Mouse (Mus musculus) kidney, postnatal 14 days (tissue): ENCODE data around the gene Ccer2.
A peak's percentile ranks its signal among the peaks of the same experiment; 100 is the strongest.

Experiments used
- DNase-seq: peaks from one replicate; pipeline ENCODE4 v3.0.0; 2022; ENCODE audit warnings: mixed read lengths

Ccer2 gene

GRCm38 (mm10) chr7:28792391-28793185, 36.6 kb downstream of the Ccer2 start:
- no peak for DNase-seq

- peak; percentile 58 for DNase-seq
Measured at GRCm38 (mm10) chr7:28793834-28794233, 37.9 kb downstream of the Ccer2 start.

DNA sequence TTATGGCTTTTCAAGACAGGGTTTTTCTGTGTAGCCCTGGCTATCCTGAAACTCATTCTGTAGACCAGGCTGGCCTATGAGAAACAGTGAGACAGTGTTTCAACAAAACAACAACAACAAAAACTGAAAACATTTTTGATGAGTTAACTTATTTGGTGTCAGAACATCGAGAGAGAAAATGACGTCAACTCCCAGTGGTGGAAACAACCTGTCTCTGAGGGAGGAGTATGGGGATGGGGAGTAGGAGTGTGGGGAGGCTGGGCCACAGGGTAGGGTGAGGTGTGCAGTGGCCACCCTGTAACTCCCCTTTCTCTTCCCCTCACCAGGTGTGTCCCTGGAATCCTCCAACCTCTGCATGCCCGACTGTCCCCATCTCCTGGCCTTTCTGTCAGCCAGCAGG, 38.5 kb downstream of the Ccer2 start:
- no peak for DNase-seq

GRCm38 (mm10) chr7:28795832-28796231, 39.9 kb downstream of the Ccer2 start:
- peak; percentile 41 for DNase-seq

- peak; percentile 92 for DNase-seq
Measured at GRCm38 (mm10) chr7:28796562-28796975, 40.6 kb downstream of the Ccer2 start.

GRCm38 (mm10) chr7:28799994-28800393, 44.0 kb downstream of the Ccer2 start:
- DNase-seq = no peak

- DNase-seq = no peak
Measured at GRCm38 (mm10) chr7:28801451-28801850, 45.5 kb downstream of the Ccer2 start.

DNA sequence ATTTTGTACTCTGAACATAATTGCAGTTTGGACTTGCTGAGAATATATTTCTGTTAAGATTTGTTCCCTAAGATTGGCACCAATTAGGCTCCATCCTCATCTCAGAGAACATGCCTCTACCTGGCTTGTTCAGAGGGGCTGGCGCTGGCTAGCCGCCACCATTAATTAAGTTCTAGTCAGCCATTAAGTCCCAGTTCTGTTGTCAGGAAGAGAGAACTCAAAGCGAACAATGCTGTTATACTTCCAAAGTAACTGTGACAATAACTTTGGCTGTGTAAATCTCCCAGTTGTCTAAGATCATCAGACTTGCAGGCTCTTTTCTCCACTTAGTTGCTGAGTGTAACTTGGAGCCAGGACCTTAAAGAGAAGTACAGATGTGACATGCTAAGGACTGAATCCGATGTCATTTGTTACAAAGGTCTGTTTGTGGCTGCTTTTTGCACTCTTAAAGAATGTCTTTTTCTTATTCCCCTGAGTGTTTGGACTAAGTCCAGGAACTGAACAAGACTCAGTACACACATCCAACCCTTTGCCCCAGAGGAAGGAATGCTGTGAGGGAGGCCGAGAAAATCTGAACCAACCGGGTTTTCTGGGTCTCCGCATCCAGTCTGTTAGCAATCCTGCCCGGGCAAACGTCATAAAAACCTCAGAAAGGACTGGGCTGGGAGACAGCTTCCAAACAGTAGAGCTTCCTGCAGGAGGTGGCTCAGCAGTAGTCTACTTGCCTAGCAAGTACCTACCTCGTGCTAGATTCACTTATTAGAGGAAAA, 46.1 kb downstream of the Ccer2 start:
- peak; percentile 88 for DNase-seq

GRCm38 (mm10) chr7:28802846-28803588, 47.0 kb downstream of the Ccer2 start:
- DNase-seq = peak; percentile 89

DNA sequence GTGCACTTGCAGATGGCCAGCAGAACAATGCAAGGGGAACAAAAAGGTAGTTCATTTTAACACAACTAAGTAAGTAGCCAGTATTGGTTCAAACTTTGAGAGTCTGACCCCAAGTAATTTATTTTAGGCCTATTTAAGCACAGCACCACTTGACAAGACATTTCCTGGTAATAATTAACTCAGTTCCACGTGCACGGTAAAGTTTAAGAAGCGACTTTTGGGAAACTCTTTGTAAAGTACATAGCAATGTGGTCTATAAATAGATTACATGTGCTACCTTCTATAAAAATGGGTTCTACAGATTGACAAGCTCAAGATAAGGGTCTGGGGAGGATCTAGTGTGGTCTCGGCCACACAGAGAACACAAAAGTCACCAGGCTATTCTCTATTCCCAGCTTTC, 47.8 kb downstream of the Ccer2 start:
- DNase-seq = peak; percentile 25

- no peak for DNase-seq
Measured at GRCm38 (mm10) chr7:28806869-28807268, 50.9 kb downstream of the Ccer2 start.

DNA sequence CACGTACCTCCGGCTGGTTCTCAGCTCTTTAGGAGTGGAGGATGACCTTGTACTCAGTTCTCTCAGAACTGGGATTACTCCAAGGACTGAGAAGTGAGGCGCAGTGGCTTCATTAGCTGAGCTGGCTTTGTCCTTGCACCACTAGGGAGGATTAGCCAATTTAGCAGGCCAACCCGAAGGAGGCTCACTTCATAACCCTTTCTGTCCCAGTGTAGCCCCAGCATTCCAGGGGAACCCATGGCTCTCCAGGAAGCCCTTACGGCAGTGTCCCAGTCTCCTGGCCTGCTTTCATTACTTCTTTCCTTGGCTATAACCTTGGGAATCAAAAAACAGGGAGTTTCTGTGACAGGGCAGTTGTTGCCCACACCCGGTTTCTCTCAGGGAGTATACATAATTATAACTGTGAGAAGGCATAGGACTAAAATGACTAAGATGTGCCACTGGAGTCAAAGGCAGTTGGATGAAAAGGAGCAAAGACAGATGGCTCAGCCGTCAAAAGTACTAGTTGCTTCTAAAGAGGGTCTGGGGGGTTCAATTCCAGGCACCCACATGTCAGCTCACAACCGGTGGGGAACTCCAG, 51.8 kb downstream of the Ccer2 start:
- no peak for DNase-seq

DNA sequence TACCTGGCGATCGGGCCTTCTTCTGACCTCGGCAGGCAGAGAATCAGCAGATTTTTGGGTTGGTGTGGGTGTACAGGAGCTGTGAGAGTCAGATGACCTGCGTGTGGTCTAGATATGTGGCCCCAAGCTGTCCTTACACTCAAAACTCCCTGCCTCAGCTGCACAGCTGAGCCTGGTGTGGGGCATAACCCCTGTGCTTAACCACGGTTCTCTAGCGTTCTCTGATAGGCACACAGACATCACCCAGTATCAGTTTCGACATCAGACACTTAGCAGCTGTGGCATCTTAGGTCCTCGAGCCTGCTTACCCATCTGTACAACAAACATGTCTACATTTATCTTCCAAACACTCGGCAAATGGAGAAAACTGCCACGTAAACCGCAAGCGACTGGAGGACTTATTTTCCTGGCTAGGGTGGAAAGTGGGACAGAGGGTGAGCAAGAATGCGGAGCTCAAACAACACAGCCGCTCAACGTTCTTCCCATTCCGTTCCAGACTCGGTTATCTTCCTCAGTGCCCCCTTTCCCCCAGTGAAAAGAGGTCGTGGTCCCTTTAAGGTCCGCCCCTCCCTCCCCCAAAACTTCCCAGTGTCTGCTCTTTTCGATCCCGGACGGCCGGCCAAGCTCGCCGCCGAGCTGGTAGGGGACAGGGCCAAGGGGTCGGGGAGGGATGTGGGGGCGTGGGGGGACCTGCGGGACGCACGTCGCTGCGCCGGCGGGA, 52.4 kb downstream of the Ccer2 start, which contains the start of gene Hnrnpl:
Hnrnpl (plus strand) TSS at position 321 of the 721 bp plus-strand sequence.
- DNase-seq = peak; percentile 84
